Mouse (Mus musculus) heart, adult 18-20 months (tissue): ENCODE data around the gene Slc6a18. TPM values are rescaled to one million over a fixed set of nuclear protein-coding genes. Genes with fewer than 3 reads are reported as not detected.

ENCODE experiments used
- total RNA-seq, 2 experiments: library from RNA; stranded (reverse); gene quantifications; 2 replicates each; pipeline ENCODE4 v1.2.3; 2021

Gene Slc6a18
- total RNA-seq, 2 experiments from 2014 or later, result not detected

Other genes starting within 250 kb of the Slc6a18 start
- gene Lpcat1, start 210.8 kb downstream of the Slc6a18 start, total RNA-seq, result 10 to 100 TPM in 1 of 2 experiments, 1 to 10 TPM in 1; 9.0 to 10.8 TPM
- gene Slc6a3, start 141.3 kb downstream of the Slc6a18 start, total RNA-seq, result not detected
- gene Clptm1l, start 74.0 kb downstream of the Slc6a18 start, total RNA-seq, result 10 to 100 TPM; 56.6 to 63.9 TPM
- gene Tert, start 51.1 kb downstream of the Slc6a18 start, total RNA-seq, result under 1 TPM in 1 of 2 experiments, not detected in 1; 0.15 TPM
- under 1 TPM in 1 of 2 experiments, not detected in 1; 0.28 TPM for gene Slc6a19, start 26.8 kb upstream of the Slc6a18 start, total RNA-seq
- gene Slc12a7, start 55.1 kb upstream of the Slc6a18 start, total RNA-seq, result 100 to 1,000 TPM; 189 to 209 TPM
- gene Nkd2, start 169.6 kb upstream of the Slc6a18 start, total RNA-seq, result 1 to 10 TPM; 1.2 TPM